8 mouse cellular contexts compared by ENCODE assay signal in the genomic region with DNA sequence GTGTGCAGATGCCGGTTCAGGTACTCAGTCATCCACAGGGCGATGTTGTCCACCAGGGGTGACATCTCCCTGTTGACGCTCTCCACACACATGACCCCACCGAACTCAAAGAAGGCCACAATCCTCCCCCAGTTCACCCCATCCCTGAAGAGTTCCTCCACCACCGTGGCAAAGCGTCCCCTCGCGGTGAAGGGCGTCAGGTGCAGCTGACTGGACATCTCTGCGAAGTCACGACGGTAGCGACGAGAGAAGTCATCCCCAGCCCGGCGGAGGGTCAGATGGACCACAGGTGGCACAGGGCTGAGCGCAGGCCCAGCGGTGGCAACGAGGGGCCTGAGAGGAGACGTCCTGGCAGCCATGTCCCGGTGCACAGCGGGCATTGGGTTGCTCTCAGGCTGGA. TPM values are rescaled to one million over a fixed set of nuclear protein-coding genes. Genes with fewer than 3 reads are reported as not detected.
DNase-seq lines count a peak whose midpoint lies in the region; ATAC-seq and TF ChIP-seq lines count a peak whose summit lies in the region.

No protein-coding gene starts in this region.

- H3K4me3 ChIP-seq in E14TG2a.4 (replicated peaks; ENCODE audit: low read length) = peak overlapping the region; percentile 61
- H3K4me3 ChIP-seq in forebrain, embryonic 15.5 days = peak overlapping the region; percentile 84
- H3K4me3 ChIP-seq in olfactory bulb, adult 2 months (ENCODE audit: insufficient read depth, low read depth, low read length) = peak overlapping the region; percentile 41
- peak overlapping the region; percentile 57 for H3K4me3 ChIP-seq in thymus, adult 2 months (ENCODE audit: control insufficient read depth, insufficient read depth, low read length)

- peaks cover 12% of the 10 kb centered on the region; the same call in 1 of the 2 replicates for H3K4me1 ChIP-seq in E14TG2a.4 (replicated peaks; ENCODE audit: low read depth, low read length)
- H3K4me1 ChIP-seq in forebrain, embryonic 15.5 days = peaks cover 38% of the 10 kb centered on the region
- H3K4me1 ChIP-seq in olfactory bulb, adult 2 months (ENCODE audit: control insufficient read depth, insufficient read depth, low read length) = peaks cover 9% of the 10 kb centered on the region
- H3K4me1 ChIP-seq in thymus, adult 2 months (replicated peaks; ENCODE audit: control insufficient read depth, insufficient read depth, low read length) = peaks cover 18% of the 10 kb centered on the region

- ATAC-seq in forebrain, embryonic 15.5 days (replicated peaks) = no peak

- TF ChIP-seq CTCF in E14TG2a.4 (conservative IDR thresholded peaks at IDR 0.05; ENCODE audit: low read length) = peak; percentile 43
- peak; percentile 52; the same call in 1 of the 2 replicates for TF ChIP-seq CTCF in olfactory bulb, adult 2 months (IDR thresholded peaks at IDR 0.05; ENCODE audit: insufficient read depth, low read depth, low read length)
- peak; percentile 82; the same call in 1 of the 2 replicates for TF ChIP-seq CTCF in thymus, adult 2 months (IDR thresholded peaks at IDR 0.05; ENCODE audit: borderline replicate concordance, control insufficient read depth, extremely low read depth, insufficient read depth, low read length, poor library complexity)

- peak overlapping the region; percentile 90 for H3K4me2 ChIP-seq in forebrain, embryonic 15.5 days (replicated peaks)

- 10% methylated on average over 22 of the region's 22 CpGs for WGBS in forebrain, embryonic 15.5 days
- WGBS in olfactory bulb, adult 2 months = 9% methylated on average over 22 of the region's 22 CpGs
- 7% methylated on average over 22 of the region's 22 CpGs for WGBS in thymus, adult 2 months

- peaks cover 51% of the 10 kb centered on the region for H3K27me3 ChIP-seq in E14TG2a.4 (ENCODE audit: insufficient read depth, low read length)
- no peaks in the 10 kb centered on the region for H3K27me3 ChIP-seq in forebrain, embryonic 15.5 days
- H3K27me3 ChIP-seq in thymus, adult 2 months (ENCODE audit: control insufficient read depth, insufficient read depth, low read length) = no peaks in the 10 kb centered on the region

- H3K9ac ChIP-seq in forebrain, embryonic 15.5 days (replicated peaks) = peak overlapping the region; percentile 94

- H3K9me3 ChIP-seq in E14TG2a.4 (ENCODE audit: low read length) = no peaks in the 10 kb centered on the region
- H3K9me3 ChIP-seq in forebrain, embryonic 15.5 days = no peaks in the 10 kb centered on the region

- no peaks in the 10 kb centered on the region for H3K36me3 ChIP-seq in E14TG2a.4 (ENCODE audit: insufficient read depth, low read length)
- H3K36me3 ChIP-seq in forebrain, embryonic 15.5 days = no peaks in the 10 kb centered on the region
- no peaks in the 10 kb centered on the region for H3K36me3 ChIP-seq in thymus, adult 2 months (ENCODE audit: control insufficient read depth, insufficient read depth, low read length)

- intact Hi-C loops in heart, postnatal 36 days (cut with DNase I) = loop anchor here (2.0 to 5.0 kb wide), 2 partner anchors 45 to 84 kb away; no protein-coding TSS in a partner anchor

- H3K27ac ChIP-seq in forebrain, embryonic 15.5 days (replicated peaks) = no peak overlapping the region; the same call in 1 of the 2 replicates
- no peak overlapping the region for H3K27ac ChIP-seq in olfactory bulb, adult 2 months (ENCODE audit: insufficient read depth, low read depth, low read length)
- peak overlapping the region; percentile 8; the same call in 1 of the 2 replicates for H3K27ac ChIP-seq in thymus, adult 2 months (ENCODE audit: control insufficient read depth, insufficient read depth, low read length)

- peak; percentile 55 for DNase-seq in cerebellum, adult 11 months
- DNase-seq in heart, postnatal 36 days = peak; percentile 61 to 68
- DNase-seq in kidney, postnatal 4 days = peak; percentile 76 to 84
- peak; percentile 64 for DNase-seq in lung, postnatal 14 days
- peak; percentile 72 for DNase-seq in thymus, adult 2 months

- no peak for TF ChIP-seq POLR2A in olfactory bulb, adult 2 months (IDR thresholded peaks at IDR 0.05; ENCODE audit: insufficient read depth, low read depth, low read length)
- TF ChIP-seq POLR2A in thymus, adult 2 months (IDR thresholded peaks at IDR 0.05; ENCODE audit: control insufficient read depth, extremely low read depth, insufficient read depth, low read length, poor library complexity) = no peak

RNA-seq across cellular contexts. Expression of a gene that starts 1.7 kb away (rescaled TPM):
- 13.2 and 15.3 TPM in 2 replicates for polyA plus RNA-seq in forebrain, embryonic 15.5 days (2015; fragmentation: Nextera tagmentation; extraction: Ambion mirVana)
- 1 to 10 TPM; 3.7 to 5.1 TPM for total RNA-seq in heart, postnatal 36 days (2021)
- polyA plus RNA-seq in olfactory bulb, adult 2 months (2012; ENCODE audit: insufficient read depth, insufficient read length, low replicate concordance, missing spikeins) = not detected in 2 replicates
- polyA plus RNA-seq in thymus, adult 2 months (2012; rRNA removed) = 10.7 and 11.8 TPM in 2 replicates

RNA-seq across cellular contexts. Expression of a gene that starts 47.2 kb away (rescaled TPM):
- polyA plus RNA-seq in forebrain, embryonic 15.5 days (2015; fragmentation: Nextera tagmentation; extraction: Ambion mirVana) = 13.0 and 14.4 TPM in 2 replicates
- 1 to 10 TPM; 8.4 to 8.6 TPM for total RNA-seq in heart, postnatal 36 days (2021)
- polyA plus RNA-seq in olfactory bulb, adult 2 months (2012; ENCODE audit: insufficient read depth, insufficient read length, low replicate concordance, missing spikeins) = not detected in 2 replicates
- 12.3 and 17.1 TPM in 2 replicates for polyA plus RNA-seq in thymus, adult 2 months (2012; rRNA removed)

Comparison
In these comparisons a context has a peak if more than half of its experiments do, and no peak if none do; other contexts are left out.
1. RNA of a gene that starts 1.7 kb away (polyA plus RNA-seq): 13.2 to 15.3 TPM in forebrain, embryonic 15.5 days and 10.7 to 11.8 TPM in thymus, adult 2 months; not detected in olfactory bulb, adult 2 months; every median in the first group is over 10 times any median in the second.
2. RNA of a gene that starts 47.2 kb away (polyA plus RNA-seq): 13.0 to 14.4 TPM in forebrain, embryonic 15.5 days and 12.3 to 17.1 TPM in thymus, adult 2 months; not detected in olfactory bulb, adult 2 months; every median in the first group is over 10 times any median in the second.
3. Peak in every context shown above with its lines, with median percentiles within 50 percentile points of each other: H3K4me3 ChIP-seq, CTCF ChIP-seq and DNase-seq.